Comparison of ENCODE assay signal across 9 mouse cellular contexts in genomic region chr4:43669428-43669794, GRCm38 (mm10). TPM values are rescaled to one million over a fixed set of nuclear protein-coding genes. Genes with fewer than 3 reads are reported as not detected.
A peak's percentile ranks its signal among the peaks of the same experiment; 100 is the strongest.
DNase-seq lines count a peak whose midpoint lies in the region; ATAC-seq and TF ChIP-seq lines count a peak whose summit lies in the region.
"Had no signal": no experiment of that assay in that cellular context is flagged by ENCODE, and none has a peak within 500 bp of the region (broad histone marks: within the 10 kb centered on the region; RNA-seq: fewer than 3 reads in every experiment).

No protein-coding gene starts in this region.

- TF ChIP-seq POLR2A in liver, adult 2 months (IDR thresholded peaks at IDR 0.05; ENCODE audit: extremely low read depth, insufficient read depth, low read length), result no peak
- no peak for TF ChIP-seq POLR2A in olfactory bulb, adult 2 months (IDR thresholded peaks at IDR 0.05; ENCODE audit: insufficient read depth, low read depth, low read length)

- H3K27me3 ChIP-seq in liver, adult 2 months (ENCODE audit: control insufficient read depth, insufficient read depth, low read length), result no peaks in the 10 kb centered on the region
- H3K27me3 ChIP-seq in intestine, embryonic 14.5 days (replicated peaks; ENCODE audit: control insufficient read depth, insufficient read depth, low read length), result peaks cover 11% of the 10 kb centered on the region
- H3K27me3 ChIP-seq in lung, embryonic 16.5 days (ENCODE audit: control insufficient read depth, insufficient read depth, low read depth, low read length), result peaks cover 9% of the 10 kb centered on the region; the same call in 1 of the 2 replicates

- H3K9me3 ChIP-seq in intestine, embryonic 14.5 days (ENCODE audit: control insufficient read depth, low read length), result no peaks in the 10 kb centered on the region
- H3K9me3 ChIP-seq in lung, embryonic 16.5 days (ENCODE audit: control insufficient read depth, low read length), result no peaks in the 10 kb centered on the region

- H3K4me1 ChIP-seq in liver, adult 2 months (ENCODE audit: control insufficient read depth, insufficient read depth, low read length), result peaks cover 7% of the 10 kb centered on the region; the same call in 1 of the 2 replicates
- peaks cover 11% of the 10 kb centered on the region for H3K4me1 ChIP-seq in intestine, embryonic 14.5 days (replicated peaks; ENCODE audit: control insufficient read depth, insufficient read depth, low read length)
- H3K4me1 ChIP-seq in lung, embryonic 16.5 days (replicated peaks; ENCODE audit: control insufficient read depth, insufficient read depth, low read length), result peaks cover 12% of the 10 kb centered on the region; the same call in 1 of the 2 replicates
- H3K4me1 ChIP-seq in olfactory bulb, adult 2 months (ENCODE audit: control insufficient read depth, insufficient read depth, low read length), result peaks cover 22% of the 10 kb centered on the region

- no peak overlapping the region for H3K27ac ChIP-seq in liver, adult 2 months (replicated peaks; ENCODE audit: insufficient read depth, low read depth, low read length)
- peak overlapping the region; percentile 64; the same call in 1 of the 2 replicates for H3K27ac ChIP-seq in intestine, embryonic 14.5 days (ENCODE audit: low read depth)
- H3K27ac ChIP-seq in lung, embryonic 16.5 days (ENCODE audit: low read length), result peak overlapping the region; percentile 4
- 0 out of 2 replicates have a peak overlapping the region, but pooled peaks have one; percentile 29 for H3K27ac ChIP-seq in olfactory bulb, adult 2 months (ENCODE audit: insufficient read depth, low read depth, low read length)

- ATAC-seq in intestine, embryonic 14.5 days (replicated peaks; ENCODE audit: low FRiP score, low TSS enrichment, low read depth), result peak; percentile 80
- ATAC-seq in lung, embryonic 16.5 days (ENCODE audit: low read depth), result peak; percentile 87

- peak overlapping the region; percentile 77 for H3K4me3 ChIP-seq in liver, adult 2 months (ENCODE audit: insufficient read depth, low read depth, low read length)
- H3K4me3 ChIP-seq in intestine, embryonic 14.5 days (ENCODE audit: low read depth, low read length), result peak overlapping the region; percentile 65
- H3K4me3 ChIP-seq in lung, embryonic 16.5 days (ENCODE audit: low read length), result peak overlapping the region; percentile 80
- peak overlapping the region; percentile 79 for H3K4me3 ChIP-seq in olfactory bulb, adult 2 months (ENCODE audit: insufficient read depth, low read depth, low read length)

- H3K9ac ChIP-seq in liver, adult 2 months (ENCODE audit: low read depth, low read length), result peak overlapping the region; percentile 73
- peak overlapping the region; percentile 88 for H3K9ac ChIP-seq in intestine, embryonic 14.5 days (ENCODE audit: low read length)
- peak overlapping the region; percentile 91 for H3K9ac ChIP-seq in lung, embryonic 16.5 days (ENCODE audit: low read length)

- no peaks in the 10 kb centered on the region for H3K79me2 ChIP-seq in liver, adult 2 months (ENCODE audit: control insufficient read depth, insufficient read depth, low read length)

- H3K36me3 ChIP-seq in liver, adult 2 months (ENCODE audit: control insufficient read depth, insufficient read depth, low read length), result no peaks in the 10 kb centered on the region
- no peaks in the 10 kb centered on the region for H3K36me3 ChIP-seq in intestine, embryonic 14.5 days (ENCODE audit: control insufficient read depth, insufficient read depth, low read length)
- H3K36me3 ChIP-seq in lung, embryonic 16.5 days (ENCODE audit: control insufficient read depth, insufficient read depth, low read length), result no peaks in the 10 kb centered on the region

- DNase-seq in liver, adult 2 months (ENCODE audit: extremely low read depth, low read depth, low spot score), result peak; percentile 66
- no peak for DNase-seq in liver
- DNase-seq in cerebellum, adult 9-10 months, result peak; percentile 81
- peak; percentile 53 for DNase-seq in forelimb bud, embryonic 11.5 days (ENCODE audit: low read depth, low spot score)
- DNase-seq in intestine, embryonic 14.5 days (ENCODE audit: low spot score), result no peak
- DNase-seq in yolk sac, embryonic 10.5 days (ENCODE audit: low spot score), result no peak

- WGBS in liver, adult 2 months, result 1% methylated on average over 17 of the region's 25 CpGs
- WGBS in intestine, embryonic 14.5 days, result under 1% methylated on average over 24 of the region's 25 CpGs
- 0% methylated on average over 25 of the region's 25 CpGs for WGBS in lung, embryonic 16.5 days
- under 1% methylated on average over 23 of the region's 25 CpGs for WGBS in olfactory bulb, adult 2 months

- TF ChIP-seq CTCF in liver, adult 2 months (IDR thresholded peaks at IDR 0.05; ENCODE audit: low read depth, low read length), result no peak
- no peak for TF ChIP-seq CTCF in olfactory bulb, adult 2 months (IDR thresholded peaks at IDR 0.05; ENCODE audit: insufficient read depth, low read depth, low read length)

- peak overlapping the region; percentile 75 for H3K4me2 ChIP-seq in intestine, embryonic 14.5 days (ENCODE audit: low read length)
- H3K4me2 ChIP-seq in lung, embryonic 16.5 days (ENCODE audit: low read depth, low read length), result peak overlapping the region; percentile 68

RNA-seq across cellular contexts. Expression of gene Fam221b, which starts 0.5 kb away (rescaled TPM):
- total RNA-seq in liver, adult 2 months (2014; rRNA removed), result not detected in 2 replicates
- 0.02 TPM in 1 of 2 replicates, not detected in the other for polyA plus RNA-seq in liver, adult 2 months (2012; rRNA removed)
- polyA plus RNA-seq in intestine, embryonic 14.5 days (2014; fragmentation: Nextera tagmentation; extraction: Ambion mirVana), result 2.9 and 3.9 TPM in 2 replicates
- polyA plus RNA-seq in lung, embryonic 16.5 days (2015; fragmentation: Nextera tagmentation; extraction: Ambion mirVana), result 2.2 and 2.8 TPM in 2 replicates
- not detected in 2 replicates for polyA plus RNA-seq in olfactory bulb, adult 2 months (2012; ENCODE audit: insufficient read depth, insufficient read length, low replicate concordance, missing spikeins)

RNA-seq across cellular contexts. Expression of gene Tmem8b, which starts 0.6 kb away (rescaled TPM):
- 0.46 and 0.81 TPM in 2 replicates for total RNA-seq in liver, adult 2 months (2014; rRNA removed)
- 1.8 and 1.9 TPM in 2 replicates for polyA plus RNA-seq in liver, adult 2 months (2012; rRNA removed)
- 4.2 TPM in 2 replicates for polyA plus RNA-seq in intestine, embryonic 14.5 days (2014; fragmentation: Nextera tagmentation; extraction: Ambion mirVana)
- polyA plus RNA-seq in lung, embryonic 16.5 days (2015; fragmentation: Nextera tagmentation; extraction: Ambion mirVana), result 4.8 and 5.4 TPM in 2 replicates
- polyA plus RNA-seq in olfactory bulb, adult 2 months (2012; ENCODE audit: insufficient read depth, insufficient read length, low replicate concordance, missing spikeins), result not detected in 2 replicates

RNA-seq across cellular contexts. Expression of gene Hint2, which starts 13.1 kb away (rescaled TPM):
- total RNA-seq in liver, adult 2 months (2014; rRNA removed), result 202 and 236 TPM in 2 replicates
- polyA plus RNA-seq in liver, adult 2 months (2012; rRNA removed), result 215 and 231 TPM in 2 replicates
- polyA plus RNA-seq in intestine, embryonic 14.5 days (2014; fragmentation: Nextera tagmentation; extraction: Ambion mirVana), result 113 and 115 TPM in 2 replicates
- polyA plus RNA-seq in lung, embryonic 16.5 days (2015; fragmentation: Nextera tagmentation; extraction: Ambion mirVana), result 120 and 127 TPM in 2 replicates
- not detected in 2 replicates for polyA plus RNA-seq in olfactory bulb, adult 2 months (2012; ENCODE audit: insufficient read depth, insufficient read length, low replicate concordance, missing spikeins)

RNA-seq across cellular contexts. Expression of gene Spag8, which starts 16.0 kb away (rescaled TPM):
- total RNA-seq in liver, adult 2 months (2014; rRNA removed), result 0.47 and 0.55 TPM in 2 replicates
- 0.83 and 1.1 TPM in 2 replicates for polyA plus RNA-seq in liver, adult 2 months (2012; rRNA removed)
- polyA plus RNA-seq in intestine, embryonic 14.5 days (2014; fragmentation: Nextera tagmentation; extraction: Ambion mirVana), result 0.74 and 1.2 TPM in 2 replicates
- polyA plus RNA-seq in lung, embryonic 16.5 days (2015; fragmentation: Nextera tagmentation; extraction: Ambion mirVana), result 9.0 and 9.6 TPM in 2 replicates
- polyA plus RNA-seq in olfactory bulb, adult 2 months (2012; ENCODE audit: insufficient read depth, insufficient read length, low replicate concordance, missing spikeins), result not detected in 2 replicates

RNA-seq across cellular contexts. Expression of gene Olfr70, which starts 31.2 kb away (rescaled TPM):
- not detected in 2 replicates for total RNA-seq in liver, adult 2 months (2014; rRNA removed)
- not detected in 2 replicates for polyA plus RNA-seq in liver, adult 2 months (2012; rRNA removed)
- polyA plus RNA-seq in intestine, embryonic 14.5 days (2014; fragmentation: Nextera tagmentation; extraction: Ambion mirVana), result not detected in 2 replicates
- polyA plus RNA-seq in lung, embryonic 16.5 days (2015; fragmentation: Nextera tagmentation; extraction: Ambion mirVana), result not detected in 2 replicates
- polyA plus RNA-seq in olfactory bulb, adult 2 months (2012; ENCODE audit: insufficient read depth, insufficient read length, low replicate concordance, missing spikeins), result not detected in 2 replicates
- polyA plus RNA-seq: large intestine, adult 2 months had no signal

Comparison
In these comparisons a context has a peak if more than half of its experiments do, and no peak if none do; other contexts are left out.
1. DNase-seq: peak in liver, adult 2 months (single experiment), cerebellum, adult 9-10 months (single experiment) and forelimb bud, embryonic 11.5 days (single experiment); none in liver (single experiment), intestine, embryonic 14.5 days (single experiment) and yolk sac, embryonic 10.5 days (single experiment).
2. RNA of gene Hint2, which starts 13.1 kb away (polyA plus RNA-seq): 215 to 231 TPM in liver, adult 2 months, 120 to 127 TPM in lung, embryonic 16.5 days and 113 to 115 TPM in intestine, embryonic 14.5 days; not detected in olfactory bulb, adult 2 months; every median in the first group is over 100 times any median in the second.
3. Peak in every context shown above with its lines, with median percentiles within 50 percentile points of each other: H3K4me3 ChIP-seq and H3K9ac ChIP-seq.